Mouse (Mus musculus) heart, adult 8-10 months (tissue): ENCODE measurements around the gene Invs. TPM values are rescaled to one million over a fixed set of nuclear protein-coding genes. Genes with fewer than 3 reads are reported as not detected.

ENCODE experiments used
- DNase-seq: peaks from one replicate; pipeline ENCODE4 v3.0.0; 2022; ENCODE audit warnings: low spot score
- total RNA-seq, 4 experiments: library from RNA; stranded (reverse); gene quantifications; 2 replicates each; pipeline ENCODE4 v1.2.4; 2022

Gene Invs
- 1 to 10 TPM; 2.0 to 2.6 (median 2.4) TPM for total RNA-seq

GRCm38 (mm10) chr4:48279498-48280134, at the start of gene Invs, which contains the start of gene Erp44:
TSS of gene Invs (plus strand) at chr4:48279760.
TSS of gene Erp44 (minus strand) at chr4:48279558.
- peak; percentile 98 for DNase-seq

- DNase-seq = no peak
Measured at GRCm38 (mm10) chr4:48236721-48237120, 42.8 kb upstream of the Invs start.

GRCm38 (mm10) chr4:48239046-48239445, 40.5 kb upstream of the Invs start:
- DNase-seq = no peak

GRCm38 (mm10) chr4:48242482-48242881, 37.1 kb upstream of the Invs start:
- no peak for DNase-seq

- DNase-seq = no peak
Measured at GRCm38 (mm10) chr4:48243737-48244136, 35.8 kb upstream of the Invs start.

- no peak for DNase-seq
Measured at GRCm38 (mm10) chr4:48244280-48244679, 35.3 kb upstream of the Invs start.

- peak; percentile 4 for DNase-seq
Measured at GRCm38 (mm10) chr4:48253266-48253665, 26.3 kb upstream of the Invs start.

GRCm38 (mm10) chr4:48258045-48258444, 21.5 kb upstream of the Invs start:
- DNase-seq = no peak

- no peak for DNase-seq
Measured at GRCm38 (mm10) chr4:48267683-48268082, 11.9 kb upstream of the Invs start.

- DNase-seq = no peak
Measured at GRCm38 (mm10) chr4:48268127-48268526, 11.4 kb upstream of the Invs start.

- DNase-seq = no peak
Measured at GRCm38 (mm10) chr4:48270532-48270931, 9.0 kb upstream of the Invs start.

GRCm38 (mm10) chr4:48271838-48272237, 7.7 kb upstream of the Invs start:
- no peak for DNase-seq

GRCm38 (mm10) chr4:48273119-48273829, 6.3 kb upstream of the Invs start:
- no peak for DNase-seq

- DNase-seq = no peak
Measured at GRCm38 (mm10) chr4:48275736-48276135, 3.8 kb upstream of the Invs start.

- no peak for DNase-seq
Measured at GRCm38 (mm10) chr4:48277011-48277410, 2.5 kb upstream of the Invs start.

- peak; percentile 4 for DNase-seq
Measured at GRCm38 (mm10) chr4:48278757-48279497, 633 bp upstream of the Invs start.

GRCm38 (mm10) chr4:48281121-48281520, 1.6 kb downstream of the Invs start:
- no peak for DNase-seq

- DNase-seq = no peak
Measured at GRCm38 (mm10) chr4:48287086-48287757, 7.7 kb downstream of the Invs start.

- DNase-seq = no peak
Measured at GRCm38 (mm10) chr4:48314814-48315213, 35.3 kb downstream of the Invs start.

- DNase-seq = no peak
Measured at GRCm38 (mm10) chr4:48316036-48316435, 36.5 kb downstream of the Invs start.

- DNase-seq = peak; percentile 6
Measured at GRCm38 (mm10) chr4:48321276-48321675, 41.7 kb downstream of the Invs start.

- DNase-seq = no peak
Measured at GRCm38 (mm10) chr4:48322095-48322494, 42.5 kb downstream of the Invs start.
